ENCODE assay signal across 8 mouse cellular contexts in genomic region chr11:98022253-98022554, GRCm38 (mm10). TPM values are rescaled to one million over a fixed set of nuclear protein-coding genes. Genes with fewer than 3 reads are reported as not detected.
DNase-seq lines count a peak whose midpoint lies in the region; ATAC-seq and TF ChIP-seq lines count a peak whose summit lies in the region.

No protein-coding gene starts in this region.

- H3K36me3 ChIP-seq in liver, embryonic 12.5 days: no peaks in the 10 kb centered on the region
- no peaks in the 10 kb centered on the region for H3K36me3 ChIP-seq in stomach, postnatal 0 days (ENCODE audit: control insufficient read depth, insufficient read depth, low read length)

- peak overlapping the region; percentile 95 for H3K4me2 ChIP-seq in liver, embryonic 12.5 days
- peak overlapping the region; percentile 95 for H3K4me2 ChIP-seq in stomach, postnatal 0 days (replicated peaks; ENCODE audit: low read depth)

- TF ChIP-seq EP300 in stomach, postnatal 0 days (optimal IDR thresholded peaks at IDR 0.05): no peak

- intact Hi-C loops in gastrocnemius, adult 2 months (cut with DNase I): no loop called here
- intact Hi-C loops in gastrocnemius, postnatal 14 days (cut with DNase I; ENCODE audit: low total_unique reads): no loop called here
- intact Hi-C loops in left cerebral cortex, postnatal 10 days (cut with DNase I): no loop called here

- peaks cover 57% of the 10 kb centered on the region for H3K27me3 ChIP-seq in liver, embryonic 12.5 days (replicated peaks)
- no peaks in the 10 kb centered on the region for H3K27me3 ChIP-seq in stomach, postnatal 0 days (ENCODE audit: control insufficient read depth, insufficient read depth, low read length)

- H3K9me3 ChIP-seq in liver, embryonic 12.5 days (replicated peaks): no peaks in the 10 kb centered on the region
- no peaks in the 10 kb centered on the region for H3K9me3 ChIP-seq in stomach, postnatal 0 days (ENCODE audit: control insufficient read depth, low read length)

- peak overlapping the region; percentile 72 for H3K9ac ChIP-seq in liver, embryonic 12.5 days
- peak overlapping the region; percentile 76 for H3K9ac ChIP-seq in stomach, postnatal 0 days (ENCODE audit: low read length)

- peak overlapping the region; percentile 88 for H3K27ac ChIP-seq in gastrocnemius, adult 2 months
- peak overlapping the region; percentile 55; the same call in 1 of the 2 replicates for H3K27ac ChIP-seq in liver, embryonic 12.5 days
- peak overlapping the region; percentile 88 for H3K27ac ChIP-seq in stomach, postnatal 0 days (replicated peaks)

- under 1% methylated on average over 15 of the region's 23 CpGs for WGBS in liver, embryonic 12.5 days (ENCODE audit: insufficient replicate concordance)
- WGBS in stomach, postnatal 0 days: 1% methylated on average over 20 of the region's 23 CpGs

- no peak for DNase-seq in gastrocnemius, adult 2 months
- no peak for DNase-seq in gastrocnemius, postnatal 14 days
- DNase-seq in urinary bladder, adult 2 months (ENCODE audit: low spot score): peak; percentile 43
- DNase-seq in urinary bladder, postnatal 36 days (ENCODE audit: low spot score in 2 of 2): no peak
- DNase-seq in stomach, postnatal 0 days (ENCODE audit: low spot score): no peak
- DNase-seq in spleen, adult 18-20 months: no peak
- no peak for DNase-seq in left cerebral cortex, postnatal 10 days (ENCODE audit: extremely low spot score in 1 of 2, low spot score in 2 of 2)

- peak overlapping the region; percentile 87 for H3K4me3 ChIP-seq in gastrocnemius, adult 2 months
- H3K4me3 ChIP-seq in liver, embryonic 12.5 days: peak overlapping the region; percentile 65
- peak overlapping the region; percentile 64 for H3K4me3 ChIP-seq in stomach, postnatal 0 days (ENCODE audit: low read depth, low read length)

- no peak for TF ChIP-seq CTCF in gastrocnemius, adult 2 months (IDR thresholded peaks at IDR 0.05)
- no peak for TF ChIP-seq CTCF in stomach, postnatal 0 days (IDR thresholded peaks at IDR 0.05; ENCODE audit: low read depth)

- peak; percentile 2; the same call in 1 of the 2 replicates for ATAC-seq in liver, embryonic 12.5 days
- peak; percentile 7; the same call in 1 of the 2 replicates for ATAC-seq in stomach, postnatal 0 days (ENCODE audit: low FRiP score, low TSS enrichment)

- peaks cover 42% of the 10 kb centered on the region for H3K4me1 ChIP-seq in liver, embryonic 12.5 days
- H3K4me1 ChIP-seq in stomach, postnatal 0 days (replicated peaks; ENCODE audit: control insufficient read depth, insufficient read depth): no peaks in the 10 kb centered on the region

RNA-seq across cellular contexts. Expression of gene Cacnb1, which starts 0.6 kb away (rescaled TPM):
- total RNA-seq in gastrocnemius, adult 2 months (2021): 100 to 1,000 TPM; 199 to 214 TPM
- total RNA-seq in gastrocnemius, postnatal 14 days (2021): 100 to 1,000 TPM; 281 to 311 TPM
- 12.1 and 12.4 TPM in 2 replicates for polyA plus RNA-seq in urinary bladder, adult 2 months (2012; rRNA removed)
- polyA plus RNA-seq in liver, embryonic 12.5 days (2016; fragmentation: Nextera tagmentation; extraction: Ambion mirVana): 0.95 and 1.0 TPM in 2 replicates
- 4.2 and 4.9 TPM in 2 replicates for polyA plus RNA-seq in stomach, postnatal 0 days (2015; fragmentation: Nextera tagmentation; extraction: Ambion mirVana)
- 100 to 1,000 TPM; 118 to 121 TPM for total RNA-seq in left cerebral cortex, postnatal 10 days (2021)

RNA-seq across cellular contexts. Expression of gene Rpl19, which starts 4.3 kb away (rescaled TPM):
- 100 to 1,000 TPM; 404 to 490 TPM for total RNA-seq in gastrocnemius, adult 2 months (2021)
- total RNA-seq in gastrocnemius, postnatal 14 days (2021): 100 to 1,000 TPM; 628 to 686 TPM
- polyA plus RNA-seq in urinary bladder, adult 2 months (2012; rRNA removed): 1,600 and 1,809 TPM in 2 replicates
- polyA plus RNA-seq in liver, embryonic 12.5 days (2016; fragmentation: Nextera tagmentation; extraction: Ambion mirVana): 869 and 913 TPM in 2 replicates
- polyA plus RNA-seq in stomach, postnatal 0 days (2015; fragmentation: Nextera tagmentation; extraction: Ambion mirVana): 863 and 874 TPM in 2 replicates
- total RNA-seq in left cerebral cortex, postnatal 10 days (2021): 100 to 1,000 TPM; 571 to 605 TPM

RNA-seq across cellular contexts. Expression of gene Arl5c, which starts 26.2 kb away (rescaled TPM):
- total RNA-seq in gastrocnemius, adult 2 months (2021): under 1 TPM; 0.31 to 0.47 TPM
- under 1 TPM; 0.64 to 0.75 TPM for total RNA-seq in gastrocnemius, postnatal 14 days (2021)
- polyA plus RNA-seq in urinary bladder, adult 2 months (2012; rRNA removed): 3.2 and 3.9 TPM in 2 replicates
- polyA plus RNA-seq in liver, embryonic 12.5 days (2016; fragmentation: Nextera tagmentation; extraction: Ambion mirVana): 15.6 and 17.1 TPM in 2 replicates
- 7.5 and 9.8 TPM in 2 replicates for polyA plus RNA-seq in stomach, postnatal 0 days (2015; fragmentation: Nextera tagmentation; extraction: Ambion mirVana)
- 1 to 10 TPM; 2.6 to 3.7 TPM for total RNA-seq in left cerebral cortex, postnatal 10 days (2021)

RNA-seq across cellular contexts. Expression of gene Stac2, which starts 31.1 kb away (rescaled TPM):
- under 1 TPM in 1 of 2 experiments, not detected in 1; 0.11 TPM for total RNA-seq in gastrocnemius, adult 2 months (2021)
- total RNA-seq in gastrocnemius, postnatal 14 days (2021): under 1 TPM; 0.07 to 0.29 TPM
- polyA plus RNA-seq in urinary bladder, adult 2 months (2012; rRNA removed): 0.14 and 0.41 TPM in 2 replicates
- polyA plus RNA-seq in liver, embryonic 12.5 days (2016; fragmentation: Nextera tagmentation; extraction: Ambion mirVana): 0.07 and 0.10 TPM in 2 replicates
- 0.05 and 0.08 TPM in 2 replicates for polyA plus RNA-seq in stomach, postnatal 0 days (2015; fragmentation: Nextera tagmentation; extraction: Ambion mirVana)
- total RNA-seq in left cerebral cortex, postnatal 10 days (2021): 10 to 100 TPM; 15.3 to 17.7 TPM

RNA-seq across cellular contexts. Expression of gene Plxdc1, which starts 36.0 kb away (rescaled TPM):
- total RNA-seq in gastrocnemius, adult 2 months (2021): 1 to 10 TPM; 3.0 to 3.1 TPM
- total RNA-seq in gastrocnemius, postnatal 14 days (2021): 1 to 10 TPM; 6.2 to 8.0 TPM
- polyA plus RNA-seq in urinary bladder, adult 2 months (2012; rRNA removed): 3.6 and 5.3 TPM in 2 replicates
- polyA plus RNA-seq in liver, embryonic 12.5 days (2016; fragmentation: Nextera tagmentation; extraction: Ambion mirVana): 0.33 and 0.38 TPM in 2 replicates
- polyA plus RNA-seq in stomach, postnatal 0 days (2015; fragmentation: Nextera tagmentation; extraction: Ambion mirVana): 0.40 and 0.45 TPM in 2 replicates
- 1 to 10 TPM; 5.9 to 8.3 TPM for total RNA-seq in left cerebral cortex, postnatal 10 days (2021)
